Mouse (Mus musculus) kidney, embryonic 15.5 days (tissue): ENCODE results near the gene Fxyd6. TPM values are rescaled to one million over a fixed set of nuclear protein-coding genes. Genes with fewer than 3 reads are reported as not detected.
A peak's percentile ranks its signal among the peaks of the same experiment; 100 is the strongest.

ENCODE experiments used
- ATAC-seq: fragments of 200-750 bp; cut with Nextera tagmentation; replicated peaks from 2 replicates; pipeline ENCODE4 v1.8.0; 2017; ENCODE audit warnings: moderate TSS enrichment; ENCODE audit not compliant: low FRiP score
- H3K27ac ChIP-seq: fragments of 300-500 bp; sonication (generic); 2 replicates; pipeline ENCODE4 v1.5.1; 2015; ENCODE audit warnings: mild to moderate bottlenecking, inconsistent platforms
- H3K27me3 ChIP-seq: fragments of 300-500 bp; sonication (generic); 2 replicates; pipeline ENCODE4 v1.6.1; 2015; ENCODE audit warnings: inconsistent platforms
- H3K36me3 ChIP-seq: fragments of 300-500 bp; sonication (generic); 2 replicates; pipeline ENCODE4 v1.6.1; 2015; ENCODE audit warnings: inconsistent platforms
- H3K4me1 ChIP-seq: fragments of 300-500 bp; sonication (generic); 2 replicates; pipeline ENCODE4 v1.6.1; 2015; ENCODE audit warnings: inconsistent platforms
- H3K4me2 ChIP-seq: fragments of 300-500 bp; sonication (generic); 2 replicates; pipeline ENCODE4 v1.6.1; 2015; ENCODE audit warnings: moderate library complexity, mild to moderate bottlenecking, inconsistent platforms
- H3K4me3 ChIP-seq: fragments of 300-500 bp; sonication (generic); replicated peaks from 2 replicates; pipeline ENCODE4 v1.5.1; 2015; ENCODE audit warnings: mild to moderate bottlenecking, inconsistent platforms
- H3K9ac ChIP-seq: fragments of 300-500 bp; sonication (generic); 2 replicates; pipeline ENCODE4 v1.6.1; 2015; ENCODE audit warnings: mild to moderate bottlenecking, inconsistent platforms
- H3K9me3 ChIP-seq: fragments of 300-500 bp; sonication (generic); replicated peaks from 2 replicates; pipeline ENCODE4 v1.6.1; 2016; ENCODE audit warnings: inconsistent platforms
- WGBS: fragments of 180-500 bp; shearing (Covaris S2); methylation state at CpG from one replicate; pipeline ENCODE4 v1.1.7; 2015; ENCODE audit warnings: mixed read lengths; 5-methylcytosine and 5-hydroxymethylcytosine counted together
- polyA plus RNA-seq: library from polyadenylated mRNA; unstranded; fragments of >200 nt; fragmentation: Nextera tagmentation; extraction: Ambion mirVana; gene quantifications from 2 replicates; pipeline ENCODE4 v1.2.1, GENCODE M21; 2015

Fxyd6 gene
- polyA plus RNA-seq = 178 and 187 TPM in 2 replicates

GRCm38 (mm10) chr9:45370117-45370561 lies at the start of gene Fxyd6:
Fxyd6 (plus strand) TSS chr9:45370185.
- WGBS = under 1% methylated on average over 28 of the region's 28 CpGs
- Histone ChIP-seq H3K4me1 (peaks cover 62% of the 10 kb centered on the region), H3K27me3 (no peaks in the 10 kb centered on the region), H3K9me3 (no peaks in the 10 kb centered on the region), H3K4me2 (peak within 1 kb of the TSS; percentile 88), H3K9ac (peak within 1 kb of the TSS; percentile 64), H3K36me3 (no peaks in the 10 kb centered on the region), H3K27ac (peak within 1 kb of the TSS; percentile 79), H3K4me3 (peak within 1 kb of the TSS; percentile 70)
- peak; percentile 83 for ATAC-seq

DNA sequence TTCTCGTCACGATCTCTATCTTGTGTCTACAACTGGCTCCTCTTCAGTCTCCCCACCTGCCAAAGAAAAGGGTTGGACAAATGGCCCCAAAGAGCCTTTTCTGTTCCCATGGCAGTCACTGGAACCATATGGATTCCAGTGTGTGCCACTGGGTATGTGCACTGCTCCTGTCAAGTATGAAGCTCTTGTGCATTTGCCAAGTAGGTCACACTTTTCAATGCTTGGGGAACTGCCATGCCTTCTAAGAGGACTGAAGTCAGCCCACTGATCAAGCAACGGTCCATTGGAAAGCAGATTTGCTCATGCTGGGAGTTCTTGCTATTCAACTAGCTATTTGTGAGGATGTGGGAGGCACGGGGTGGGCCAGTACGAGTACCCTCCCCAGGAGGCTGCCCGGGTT lies 48.5 kb upstream of the Fxyd6 start:
- H3K27ac ChIP-seq = no peak overlapping the region
- no peaks in the 10 kb centered on the region for H3K36me3 ChIP-seq
- 82% methylated on average over 6 of the region's 6 CpGs for WGBS
- no peak overlapping the region for H3K9ac ChIP-seq
- ATAC-seq = no peak
- no peak overlapping the region for H3K4me2 ChIP-seq
- peaks cover 14% of the 10 kb centered on the region for H3K27me3 ChIP-seq
- H3K4me1 ChIP-seq = 0 out of 2 replicates have a peak, but pooled peaks cover 6% of the 10 kb centered on the region
- H3K9me3 ChIP-seq = no peaks in the 10 kb centered on the region
- no peak overlapping the region for H3K4me3 ChIP-seq

GRCm38 (mm10) chr9:45321946-45322430 lies 48.0 kb upstream of the Fxyd6 start:
- no peak for ATAC-seq
- H3K27me3 ChIP-seq = peaks cover 14% of the 10 kb centered on the region
- H3K4me3 ChIP-seq = no peak overlapping the region
- no peaks in the 10 kb centered on the region for H3K36me3 ChIP-seq
- H3K4me1 ChIP-seq = 0 out of 2 replicates have a peak, but pooled peaks cover 6% of the 10 kb centered on the region
- 74% methylated on average over 4 of the region's 4 CpGs for WGBS
- H3K4me2 ChIP-seq = no peak overlapping the region
- H3K9ac ChIP-seq = no peak overlapping the region
- no peaks in the 10 kb centered on the region for H3K9me3 ChIP-seq
- no peak overlapping the region for H3K27ac ChIP-seq

GRCm38 (mm10) chr9:45326390-45326789 lies 43.6 kb upstream of the Fxyd6 start:
- Histone ChIP-seq H3K9me3 (no peaks in the 10 kb centered on the region), H3K36me3 (no peaks in the 10 kb centered on the region), H3K9ac (no peak overlapping the region), H3K27me3 (no peaks in the 10 kb centered on the region), H3K4me3 (no peak overlapping the region), H3K4me2 (no peak overlapping the region), H3K4me1 (no peaks in the 10 kb centered on the region), H3K27ac (no peak overlapping the region)
- no peak for ATAC-seq
- WGBS = 87% methylated on average over 9 of the region's 9 CpGs

DNA sequence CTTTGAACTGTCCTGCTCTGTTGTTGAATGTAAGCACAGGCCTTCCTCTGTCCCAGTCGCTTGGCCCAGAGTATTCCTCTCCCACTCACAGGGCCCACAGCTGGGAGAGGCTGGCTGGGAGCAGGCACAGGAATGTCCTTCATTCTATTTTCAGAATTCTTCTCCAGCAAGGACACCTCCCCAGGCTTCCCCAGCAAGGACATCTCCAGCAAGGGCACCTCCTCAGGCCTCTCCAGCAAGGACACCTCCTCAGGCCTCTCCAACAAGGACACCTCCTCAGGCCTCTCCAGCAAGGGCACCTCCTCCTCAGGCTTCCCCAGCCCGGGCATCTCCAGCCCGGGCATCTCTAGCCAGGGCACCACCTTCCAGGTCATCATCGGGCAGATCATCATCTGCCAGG lies 41.7 kb upstream of the Fxyd6 start:
- Histone ChIP-seq H3K4me1 (no peaks in the 10 kb centered on the region), H3K9me3 (no peaks in the 10 kb centered on the region), H3K36me3 (no peaks in the 10 kb centered on the region), H3K4me3 (no peak overlapping the region), H3K27me3 (no peaks in the 10 kb centered on the region), H3K27ac (no peak overlapping the region), H3K9ac (no peak overlapping the region), H3K4me2 (no peak overlapping the region)
- no peak for ATAC-seq
- 85% methylated on average over 4 of the region's 4 CpGs for WGBS

DNA sequence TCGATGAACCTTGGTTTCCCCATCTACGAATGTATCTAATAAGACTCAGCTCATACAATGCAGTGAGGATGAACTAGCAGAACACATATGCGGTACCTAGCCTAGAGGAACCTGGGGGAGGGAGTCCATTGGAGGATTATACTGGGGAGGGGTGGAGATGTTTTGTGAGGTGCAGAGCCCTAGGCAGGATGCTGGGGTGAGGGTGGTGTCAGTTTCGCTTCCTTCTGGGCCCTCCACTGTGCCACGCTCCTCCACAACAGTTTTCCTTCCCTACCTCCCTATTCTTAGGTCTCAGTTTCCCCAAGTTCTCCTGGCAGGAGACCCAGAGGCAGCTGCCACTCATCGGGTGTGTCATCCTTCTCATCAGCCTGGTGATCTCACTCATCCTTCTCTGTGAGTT lies 40.4 kb upstream of the Fxyd6 start:
- no peak for ATAC-seq
- Histone ChIP-seq H3K9ac (no peak overlapping the region), H3K4me3 (no peak overlapping the region), H3K4me1 (no peaks in the 10 kb centered on the region), H3K27me3 (no peaks in the 10 kb centered on the region), H3K9me3 (no peaks in the 10 kb centered on the region), H3K36me3 (no peaks in the 10 kb centered on the region), H3K27ac (no peak overlapping the region), H3K4me2 (no peak overlapping the region)
- 85% methylated on average over 6 of the region's 6 CpGs for WGBS

DNA sequence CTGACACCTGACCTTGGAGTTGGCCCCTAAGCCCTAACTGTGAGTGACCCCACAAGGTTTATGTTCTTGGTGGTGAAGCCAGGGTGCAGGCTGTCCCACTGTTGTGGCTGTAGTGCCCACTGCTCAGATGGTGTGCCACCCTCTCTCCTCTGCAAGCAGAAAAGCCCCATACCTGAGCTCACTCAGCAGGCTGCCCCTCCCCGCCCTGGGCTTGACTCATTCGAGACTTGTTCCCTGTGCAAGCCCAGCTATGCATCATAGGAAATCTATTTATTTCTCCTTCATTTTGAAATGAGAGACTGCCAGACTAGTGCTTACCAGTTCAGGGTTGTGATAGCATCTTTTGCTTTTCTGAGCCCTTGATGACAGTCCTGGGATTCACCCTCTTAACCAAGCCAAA lies 32.6 kb upstream of the Fxyd6 start:
- Histone ChIP-seq H3K36me3 (no peaks in the 10 kb centered on the region), H3K27ac (no peak overlapping the region), H3K27me3 (no peaks in the 10 kb centered on the region; the same call in none of the 2 replicates), H3K4me1 (no peaks in the 10 kb centered on the region), H3K4me2 (no peak overlapping the region), H3K4me3 (no peak overlapping the region), H3K9me3 (no peaks in the 10 kb centered on the region), H3K9ac (no peak overlapping the region)
- no peak for ATAC-seq
- 84% methylated on average over 2 of the region's 2 CpGs for WGBS

DNA sequence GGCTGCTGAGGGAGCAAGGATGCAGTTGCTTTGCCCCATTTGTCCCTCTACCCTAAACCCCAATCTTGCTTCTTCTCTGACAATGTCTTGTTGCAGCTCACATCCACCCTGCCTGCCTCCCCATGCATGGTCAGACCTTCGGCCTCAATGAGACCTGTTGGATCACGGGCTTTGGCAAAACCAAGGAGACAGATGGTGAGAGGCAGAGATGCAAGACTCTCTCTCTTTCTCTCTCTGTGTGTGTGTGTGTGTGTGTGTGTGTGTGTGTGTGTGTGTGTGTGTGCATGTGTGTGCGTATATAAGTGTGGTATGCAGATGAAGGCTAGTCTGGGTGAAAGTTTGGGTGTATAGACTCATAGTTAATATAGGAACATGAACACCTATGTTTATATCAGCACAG lies 26.9 kb upstream of the Fxyd6 start:
- WGBS = 93% methylated on average over 3 of the region's 3 CpGs
- H3K36me3 ChIP-seq = no peaks in the 10 kb centered on the region
- no peak overlapping the region for H3K9ac ChIP-seq
- no peak for ATAC-seq
- H3K27ac ChIP-seq = no peak overlapping the region
- no peak overlapping the region for H3K4me2 ChIP-seq
- no peaks in the 10 kb centered on the region for H3K4me1 ChIP-seq
- H3K27me3 ChIP-seq = no peaks in the 10 kb centered on the region; the same call in 1 of the 2 replicates
- H3K9me3 ChIP-seq = no peaks in the 10 kb centered on the region
- no peak overlapping the region for H3K4me3 ChIP-seq

- WGBS = 62% methylated on average over 2 of the region's 2 CpGs
- H3K9me3 ChIP-seq = no peaks in the 10 kb centered on the region
- H3K27ac ChIP-seq = no peak overlapping the region
- no peak overlapping the region for H3K9ac ChIP-seq
- H3K4me2 ChIP-seq = no peak overlapping the region
- H3K4me1 ChIP-seq = no peaks in the 10 kb centered on the region
- no peak overlapping the region for H3K4me3 ChIP-seq
- no peaks in the 10 kb centered on the region for H3K36me3 ChIP-seq
- peak; percentile 49; the same call in 1 of the 2 replicates for ATAC-seq
- H3K27me3 ChIP-seq = no peaks in the 10 kb centered on the region
Measured at GRCm38 (mm10) chr9:45345516-45345915, 24.5 kb upstream of the Fxyd6 start.

GRCm38 (mm10) chr9:45346276-45346675 lies 23.7 kb upstream of the Fxyd6 start:
- Histone ChIP-seq H3K9ac (no peak overlapping the region), H3K9me3 (no peaks in the 10 kb centered on the region), H3K4me2 (no peak overlapping the region), H3K4me1 (no peaks in the 10 kb centered on the region), H3K4me3 (no peak overlapping the region), H3K27ac (no peak overlapping the region), H3K27me3 (no peaks in the 10 kb centered on the region), H3K36me3 (no peaks in the 10 kb centered on the region)
- no peak for ATAC-seq
- WGBS = 70% methylated on average over 6 of the region's 6 CpGs

GRCm38 (mm10) chr9:45348560-45348959 lies 21.4 kb upstream of the Fxyd6 start:
- no peak overlapping the region for H3K27ac ChIP-seq
- WGBS = 76% methylated on average over 6 of the region's 6 CpGs
- no peaks in the 10 kb centered on the region for H3K4me1 ChIP-seq
- H3K9ac ChIP-seq = no peak overlapping the region
- H3K4me2 ChIP-seq = no peak overlapping the region
- H3K4me3 ChIP-seq = no peak overlapping the region
- ATAC-seq = no peak
- no peaks in the 10 kb centered on the region for H3K36me3 ChIP-seq
- no peaks in the 10 kb centered on the region for H3K27me3 ChIP-seq
- H3K9me3 ChIP-seq = no peaks in the 10 kb centered on the region

- H3K9ac ChIP-seq = no peak overlapping the region
- H3K27ac ChIP-seq = no peak overlapping the region
- H3K4me2 ChIP-seq = no peak overlapping the region
- H3K36me3 ChIP-seq = no peaks in the 10 kb centered on the region
- WGBS = 29% methylated on average over 4 of the region's 4 CpGs
- H3K27me3 ChIP-seq = no peaks in the 10 kb centered on the region
- no peak for ATAC-seq
- no peaks in the 10 kb centered on the region for H3K4me1 ChIP-seq
- H3K9me3 ChIP-seq = no peaks in the 10 kb centered on the region
- H3K4me3 ChIP-seq = no peak overlapping the region
Measured at GRCm38 (mm10) chr9:45349181-45349580, 20.8 kb upstream of the Fxyd6 start.

- ATAC-seq = no peak
- Histone ChIP-seq H3K27ac (no peak overlapping the region), H3K27me3 (no peaks in the 10 kb centered on the region), H3K9ac (no peak overlapping the region), H3K9me3 (no peaks in the 10 kb centered on the region), H3K4me3 (no peak overlapping the region), H3K36me3 (no peaks in the 10 kb centered on the region), H3K4me1 (no peaks in the 10 kb centered on the region), H3K4me2 (no peak overlapping the region)
- WGBS = 32% methylated on average over 5 of the region's 5 CpGs
Measured at GRCm38 (mm10) chr9:45349851-45350250, 20.1 kb upstream of the Fxyd6 start.
